Mouse (Mus musculus): ENCODE data around the gene Ddx31.

DNA sequence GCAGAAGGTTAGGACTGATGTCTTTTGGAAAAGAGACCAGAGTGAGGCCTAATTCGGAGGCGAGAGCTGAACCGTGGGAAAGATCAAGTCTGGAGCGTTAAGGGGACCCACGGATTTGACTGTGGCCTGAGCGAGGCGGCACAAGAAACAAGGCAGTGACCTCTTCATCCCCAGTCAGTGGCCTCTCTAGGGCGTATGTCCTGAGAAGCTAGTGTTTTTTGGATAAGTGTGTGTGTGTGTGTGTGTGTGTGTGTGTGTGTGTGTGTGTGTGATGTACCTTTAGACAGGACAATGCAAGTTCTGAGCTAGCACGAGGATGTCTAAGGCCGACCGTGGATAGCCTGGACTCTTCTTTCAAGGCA, 76.9 kb downstream of the Ddx31 start:
- no peak for TF ChIP-seq CTCF (IDR thresholded peaks at IDR 0.05; ENCODE audit: borderline replicate concordance, control insufficient read depth, extremely low read depth, insufficient read depth, low read length, poor library complexity)
- no peak for TF ChIP-seq POLR2A (IDR thresholded peaks at IDR 0.05; ENCODE audit: control insufficient read depth, extremely low read depth, insufficient read depth, low read length, poor library complexity)
